Mouse (Mus musculus) stomach, postnatal 0 days (tissue): Measurements from ENCODE around the gene Rtn4ip1.

ENCODE experiments used
- CTCF ChIP-seq: IDR thresholded peaks from 2 replicates; pipeline ENCODE4 v1.5.1; 2016; ENCODE audit warnings: antibody characterized with exemption, low read depth, mild to moderate bottlenecking, moderate library complexity
- EP300 ChIP-seq: optimal IDR thresholded peaks from 2 replicates; pipeline ENCODE3; 2016; ENCODE audit warnings: antibody characterized with exemption

GRCm38 (mm10) chr10:43998503-43999082, 97.0 kb downstream of the Rtn4ip1 start:
- no peak for TF ChIP-seq CTCF
- no peak for TF ChIP-seq EP300
